Mouse (Mus musculus): Measurements from ENCODE around the gene Aqp12. TPM values are rescaled to one million over a fixed set of nuclear protein-coding genes. Genes with fewer than 3 reads are reported as not detected.

The Aqp12 gene
- polyA plus RNA-seq (2021; fragmentation: Nextera tagmentation) = not detected in 2 replicates
- long read RNA-seq, experiment 1 = 0 reads
- long read RNA-seq, experiment 2 = 0 reads

DNA sequence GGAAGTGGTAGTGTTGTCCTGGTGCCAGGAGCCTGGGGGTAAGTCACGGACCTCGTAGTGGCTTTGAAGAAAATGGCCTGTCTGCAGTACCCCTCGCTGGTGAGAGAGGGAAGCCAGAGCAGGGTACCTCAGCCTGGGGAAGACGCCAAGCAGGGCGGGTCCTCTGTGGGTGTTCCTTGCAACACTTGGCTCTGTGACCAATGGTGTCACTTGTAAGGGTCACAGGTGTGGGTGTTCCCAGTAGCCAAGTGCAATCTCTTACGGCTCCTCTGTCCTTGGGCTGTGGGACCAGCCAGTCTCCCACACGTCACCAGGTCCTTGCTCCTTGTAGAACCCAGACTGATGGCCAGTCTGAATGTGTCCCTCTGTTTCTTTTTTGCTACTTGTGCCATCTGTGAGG is at the start of gene Aqp12:
Aqp12 (plus strand) TSS at position 274 of the 400 bp plus-strand sequence.

Other genes starting within 250 kb of the Aqp12 start
- 9.3 and 33.7 TPM in 2 replicates for gene Gpc1, start 174.7 kb upstream of the Aqp12 start, polyA plus RNA-seq (2021; fragmentation: Nextera tagmentation)
- 0.14 and 0.42 TPM in 2 replicates for gene Ankmy1, start 103.4 kb upstream of the Aqp12 start, polyA plus RNA-seq (2021; fragmentation: Nextera tagmentation)
- gene Dusp28, start 99.4 kb upstream of the Aqp12 start, polyA plus RNA-seq (2021; fragmentation: Nextera tagmentation) = 35.0 and 44.7 TPM in 2 replicates
- 7.9 and 15.2 TPM in 2 replicates for gene Rnpepl1, start 95.6 kb upstream of the Aqp12 start, polyA plus RNA-seq (2021; fragmentation: Nextera tagmentation)
- gene Capn10, start 72.0 kb upstream of the Aqp12 start, polyA plus RNA-seq (2021; fragmentation: Nextera tagmentation) = 28.1 and 34.0 TPM in 2 replicates
- gene Gpr35, start 55.5 kb upstream of the Aqp12 start, polyA plus RNA-seq (2021; fragmentation: Nextera tagmentation) = 0.06 and 0.24 TPM in 2 replicates
- gene Kif1a, start 95.6 kb downstream of the Aqp12 start, polyA plus RNA-seq (2021; fragmentation: Nextera tagmentation) = 203 and 209 TPM in 2 replicates
- not detected in 2 replicates for gene Agxt, start 128.9 kb downstream of the Aqp12 start, polyA plus RNA-seq (2021; fragmentation: Nextera tagmentation)
- gene 2310007B03Rik, start 154.6 kb downstream of the Aqp12 start, polyA plus RNA-seq (2021; fragmentation: Nextera tagmentation) = 0.06 TPM in 1 of 2 replicates, not detected in the other
- gene Crocc2, start 162.4 kb downstream of the Aqp12 start, polyA plus RNA-seq (2021; fragmentation: Nextera tagmentation) = 0.01 TPM in 1 of 2 replicates, not detected in the other
- 1.4 and 2.1 TPM in 2 replicates for gene Sned1, start 229.5 kb downstream of the Aqp12 start, polyA plus RNA-seq (2021; fragmentation: Nextera tagmentation)

Measured in left cerebral cortex, adult 6 months (tissue).